Mouse (Mus musculus) hindbrain, embryonic 15.5 days (tissue): ENCODE measurements around the gene Arhgap15. TPM values are rescaled to one million over a fixed set of nuclear protein-coding genes. Genes with fewer than 3 reads are reported as not detected.

ENCODE experiments used
- ATAC-seq: fragments of 200-750 bp; cut with Nextera tagmentation; 2 replicates; pipeline ENCODE4 v1.8.0; 2017; ENCODE audit warnings: low read depth, moderate number of reproducible peaks, moderate TSS enrichment; ENCODE audit not compliant: low FRiP score
- H3K27ac ChIP-seq: fragments of 300-500 bp; sonication (generic); replicated peaks from 2 replicates; pipeline ENCODE4 v1.5.1; 2015; ENCODE audit warnings: mild to moderate bottlenecking, inconsistent platforms
- H3K27me3 ChIP-seq: fragments of 300-500 bp; sonication (generic); 2 replicates; pipeline ENCODE4 v1.6.1; 2015; ENCODE audit warnings: control low read depth, inconsistent platforms
- H3K36me3 ChIP-seq: fragments of 300-500 bp; sonication (generic); 2 replicates; pipeline ENCODE4 v1.6.1; 2015; ENCODE audit warnings: control low read depth, inconsistent platforms
- H3K4me1 ChIP-seq: fragments of 300-500 bp; sonication (generic); replicated peaks from 2 replicates; pipeline ENCODE4 v1.6.1; 2015; ENCODE audit warnings: control low read depth, inconsistent platforms
- H3K4me2 ChIP-seq: fragments of 300-500 bp; sonication (generic); 2 replicates; pipeline ENCODE4 v1.6.1; 2015; ENCODE audit warnings: moderate library complexity, mild to moderate bottlenecking, inconsistent platforms
- H3K4me3 ChIP-seq: fragments of 300-500 bp; sonication (generic); 2 replicates; pipeline ENCODE4 v1.5.1; 2015; ENCODE audit warnings: mild to moderate bottlenecking, inconsistent platforms
- H3K9ac ChIP-seq: fragments of 300-500 bp; sonication (generic); 2 replicates; pipeline ENCODE4 v1.6.1; 2015; ENCODE audit warnings: inconsistent platforms
- H3K9me3 ChIP-seq: fragments of 300-500 bp; sonication (generic); 2 replicates; pipeline ENCODE4 v1.6.1; 2016; ENCODE audit warnings: control low read depth, inconsistent platforms
- whole genome bisulfite sequencing: fragments of 180-500 bp; shearing (Covaris S2); methylation state at CpG from one replicate; pipeline ENCODE4 v1.1.7; 2015; 5-methylcytosine and 5-hydroxymethylcytosine counted together
- polyA plus RNA-seq: library from polyadenylated mRNA; unstranded; fragments of >200 nt; fragmentation: Nextera tagmentation; extraction: Ambion mirVana; gene quantifications from 2 replicates; pipeline ENCODE4 v1.2.1, GENCODE M21; 2015

The Arhgap15 gene
- polyA plus RNA-seq, 1 experiment from 2014 or later = 3.3 TPM

DNA sequence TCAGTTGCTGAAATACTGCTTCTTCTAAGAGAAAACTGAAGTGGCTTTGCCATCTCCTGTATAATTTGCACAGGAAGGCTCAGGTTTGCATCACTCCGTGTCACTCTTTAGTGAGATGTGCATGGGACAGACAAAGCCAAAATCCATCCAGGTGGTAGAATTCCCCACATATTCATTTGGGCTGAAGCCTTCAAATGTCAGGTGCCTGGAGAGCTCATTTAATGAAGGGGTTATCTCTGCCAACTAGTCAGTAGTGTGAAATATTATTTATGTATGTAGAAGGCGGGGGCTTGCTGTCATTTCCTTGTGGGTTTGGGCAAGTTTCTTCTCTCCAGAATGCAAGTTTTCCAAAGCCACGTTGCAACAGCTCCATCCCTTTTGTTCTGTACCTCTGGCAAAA lies 268.1 kb downstream of the Arhgap15 start:
- H3K27ac ChIP-seq = no peak overlapping the region
- H3K4me3 ChIP-seq = no peak overlapping the region
- H3K4me1 ChIP-seq = peaks cover 9% of the 10 kb centered on the region; the same call in 1 of the 2 replicates
- ATAC-seq = no peak
- H3K9me3 ChIP-seq = no peaks in the 10 kb centered on the region
- 58% methylated on average over 3 of the region's 3 CpGs for WGBS
- H3K9ac ChIP-seq = no peak overlapping the region
- H3K27me3 ChIP-seq = no peaks in the 10 kb centered on the region
- no peak overlapping the region for H3K4me2 ChIP-seq
- H3K36me3 ChIP-seq = no peaks in the 10 kb centered on the region

- H3K4me2 ChIP-seq = no peak overlapping the region
- H3K27me3 ChIP-seq = no peaks in the 10 kb centered on the region
- no peak overlapping the region for H3K9ac ChIP-seq
- no peak overlapping the region for H3K27ac ChIP-seq
- no peaks in the 10 kb centered on the region for H3K9me3 ChIP-seq
- 54% methylated on average over 14 of the region's 14 CpGs for WGBS
- peaks cover 9% of the 10 kb centered on the region; the same call in 1 of the 2 replicates for H3K4me1 ChIP-seq
- H3K4me3 ChIP-seq = no peak overlapping the region
- no peaks in the 10 kb centered on the region for H3K36me3 ChIP-seq
- ATAC-seq = peak; percentile 85
Observed at GRCm38 (mm10) chr2:44017405-44018026, 268.9 kb downstream of the Arhgap15 start.

DNA sequence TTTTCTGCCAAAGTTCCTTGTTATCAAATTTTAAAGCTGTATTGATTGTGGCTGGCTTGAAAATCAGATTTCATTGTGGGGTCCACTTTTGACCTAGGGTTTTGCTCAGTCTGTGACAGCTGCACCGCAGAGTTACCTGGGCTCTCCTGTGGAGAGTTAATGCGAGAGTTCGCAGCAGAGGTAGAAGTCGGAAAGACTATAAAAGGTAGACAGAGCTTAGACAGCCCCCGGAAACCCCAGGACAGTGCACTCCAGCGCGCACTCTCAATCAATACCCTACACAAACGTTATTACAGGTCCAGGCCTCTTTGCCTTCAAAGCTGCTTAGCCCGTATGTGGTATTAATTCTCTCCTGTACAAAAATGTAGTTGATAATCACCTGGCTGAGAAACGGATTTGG lies 269.4 kb downstream of the Arhgap15 start:
- no peak overlapping the region for H3K9ac ChIP-seq
- no peaks in the 10 kb centered on the region for H3K9me3 ChIP-seq
- no peaks in the 10 kb centered on the region for H3K36me3 ChIP-seq
- no peak overlapping the region for H3K4me2 ChIP-seq
- WGBS = 80% methylated on average over 10 of the region's 10 CpGs
- no peak overlapping the region for H3K4me3 ChIP-seq
- H3K27me3 ChIP-seq = no peaks in the 10 kb centered on the region
- no peak for ATAC-seq
- H3K4me1 ChIP-seq = peaks cover 9% of the 10 kb centered on the region; the same call in 1 of the 2 replicates
- H3K27ac ChIP-seq = no peak overlapping the region

- Histone ChIP-seq H3K4me2 (no peak overlapping the region), H3K27ac (no peak overlapping the region), H3K9ac (no peak overlapping the region), H3K9me3 (no peaks in the 10 kb centered on the region), H3K36me3 (no peaks in the 10 kb centered on the region), H3K4me3 (no peak overlapping the region), H3K4me1 (no peaks in the 10 kb centered on the region), H3K27me3 (no peaks in the 10 kb centered on the region)
- ATAC-seq = no peak
- WGBS = 85% methylated on average over 1 of the region's 1 CpGs
Observed at GRCm38 (mm10) chr2:44024704-44025103, 276.1 kb downstream of the Arhgap15 start.

DNA sequence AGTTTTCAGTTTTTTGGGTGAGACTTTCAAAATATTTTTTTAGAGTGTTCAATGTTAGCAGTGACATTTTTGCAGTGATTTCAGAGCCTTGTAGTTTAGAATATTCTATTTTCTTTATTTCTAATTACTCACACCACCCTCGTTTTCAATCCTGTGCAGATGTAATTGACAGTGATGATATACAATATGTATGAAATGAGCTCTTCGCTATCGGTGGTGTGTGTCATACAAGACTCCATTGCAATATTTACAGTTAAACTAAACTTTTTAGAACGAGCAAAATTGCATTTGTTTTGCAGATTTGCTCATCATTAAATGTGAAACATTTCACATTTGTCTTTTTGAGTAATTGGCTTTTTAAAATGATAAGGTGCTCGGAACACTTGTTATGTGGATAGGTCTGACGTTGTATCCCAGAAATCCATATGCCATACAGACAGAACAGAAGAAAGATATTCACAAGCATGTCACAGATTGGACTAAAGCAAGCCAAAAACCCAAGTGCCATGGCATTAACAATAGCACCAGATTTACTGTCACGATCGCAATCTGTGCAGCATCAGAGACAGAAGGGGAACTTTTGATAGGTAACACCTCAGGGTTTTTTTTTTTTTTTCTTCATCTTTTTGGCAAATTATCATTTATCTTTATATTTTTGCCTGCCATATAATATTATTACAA lies 280.6 kb downstream of the Arhgap15 start:
- no peaks in the 10 kb centered on the region for H3K36me3 ChIP-seq
- no peak overlapping the region for H3K9ac ChIP-seq
- no peaks in the 10 kb centered on the region for H3K4me1 ChIP-seq
- H3K4me3 ChIP-seq = no peak overlapping the region
- 87% methylated on average over 8 of the region's 8 CpGs for WGBS
- no peaks in the 10 kb centered on the region for H3K27me3 ChIP-seq
- ATAC-seq = no peak
- H3K9me3 ChIP-seq = no peaks in the 10 kb centered on the region
- H3K27ac ChIP-seq = no peak overlapping the region
- H3K4me2 ChIP-seq = no peak overlapping the region

- Histone ChIP-seq H3K9ac (no peak overlapping the region), H3K27ac (no peak overlapping the region), H3K27me3 (no peaks in the 10 kb centered on the region), H3K4me2 (no peak overlapping the region), H3K4me3 (no peak overlapping the region), H3K9me3 (no peaks in the 10 kb centered on the region), H3K36me3 (no peaks in the 10 kb centered on the region), H3K4me1 (no peaks in the 10 kb centered on the region)
- no peak for ATAC-seq
- 84% methylated on average over 10 of the region's 10 CpGs for WGBS
Observed at GRCm38 (mm10) chr2:44029865-44030264, 281.2 kb downstream of the Arhgap15 start.

DNA sequence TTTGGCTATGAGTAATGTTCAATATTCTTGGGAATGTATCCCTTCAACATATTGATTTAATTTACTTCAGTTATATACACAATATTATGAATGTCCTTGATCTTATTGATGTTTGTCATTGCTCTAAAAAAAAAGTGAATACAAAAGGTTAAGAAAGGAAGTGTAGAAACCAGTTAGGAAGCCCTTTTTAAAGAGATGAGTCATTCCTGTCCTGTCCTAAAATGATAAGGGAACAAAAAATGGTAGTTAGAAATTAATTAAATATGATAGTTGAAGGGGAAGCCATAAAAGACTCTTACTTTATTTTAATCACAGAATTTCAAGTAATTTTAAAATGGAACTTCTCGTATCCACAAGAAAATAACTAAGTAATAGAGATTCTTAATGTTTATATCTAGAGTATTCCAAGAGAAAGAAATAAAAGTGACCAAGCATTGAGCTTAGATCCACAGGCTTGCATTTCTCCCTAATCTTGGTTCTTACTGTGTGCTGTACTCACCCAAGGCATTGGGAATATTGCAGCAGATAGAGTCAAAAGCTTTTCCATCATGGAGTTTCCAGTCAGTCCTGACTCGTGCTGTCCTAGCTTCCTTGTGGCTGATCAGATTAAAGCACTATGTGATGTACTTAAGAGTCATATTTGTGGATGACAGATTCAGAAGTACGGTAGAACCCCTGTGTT lies 291.0 kb downstream of the Arhgap15 start:
- H3K27me3 ChIP-seq = no peaks in the 10 kb centered on the region
- H3K9me3 ChIP-seq = no peaks in the 10 kb centered on the region
- WGBS = 88% methylated on average over 3 of the region's 3 CpGs
- no peaks in the 10 kb centered on the region for H3K4me1 ChIP-seq
- no peak overlapping the region for H3K9ac ChIP-seq
- H3K36me3 ChIP-seq = no peaks in the 10 kb centered on the region
- no peak overlapping the region for H3K27ac ChIP-seq
- no peak for ATAC-seq
- no peak overlapping the region for H3K4me3 ChIP-seq
- no peak overlapping the region for H3K4me2 ChIP-seq

GRCm38 (mm10) chr2:44044088-44044487 lies 295.5 kb downstream of the Arhgap15 start:
- no peaks in the 10 kb centered on the region for H3K9me3 ChIP-seq
- no peak overlapping the region for H3K27ac ChIP-seq
- no peak overlapping the region for H3K9ac ChIP-seq
- no peak overlapping the region for H3K4me2 ChIP-seq
- H3K27me3 ChIP-seq = no peaks in the 10 kb centered on the region
- no peak overlapping the region for H3K4me3 ChIP-seq
- no peaks in the 10 kb centered on the region for H3K4me1 ChIP-seq
- no peaks in the 10 kb centered on the region for H3K36me3 ChIP-seq
- WGBS = 73% methylated on average over 2 of the region's 2 CpGs
- ATAC-seq = no peak

DNA sequence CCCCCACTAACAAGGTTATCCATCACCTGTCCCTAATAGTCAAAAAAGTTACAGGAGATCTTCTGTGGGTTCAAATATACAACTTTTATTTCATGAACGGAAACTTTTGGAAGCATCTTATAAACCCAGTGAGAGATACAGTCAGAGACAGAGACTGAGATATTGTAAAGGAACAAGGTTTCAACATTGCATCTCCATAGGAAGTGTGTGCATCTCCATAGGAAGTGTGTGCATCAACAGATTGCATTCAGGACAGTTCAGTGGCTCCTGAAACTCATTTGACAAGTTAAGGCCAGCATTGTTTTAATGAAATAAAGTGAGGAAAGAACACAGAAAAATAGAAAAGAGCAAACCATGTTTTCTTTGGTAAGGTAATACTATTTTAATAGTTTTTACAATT lies 296.0 kb downstream of the Arhgap15 start:
- no peak for ATAC-seq
- WGBS = 92% methylated on average over 1 of the region's 1 CpGs
- H3K9me3 ChIP-seq = no peaks in the 10 kb centered on the region

GRCm38 (mm10) chr2:44045231-44045630 lies 296.6 kb downstream of the Arhgap15 start:
- H3K9me3 ChIP-seq = no peaks in the 10 kb centered on the region
- H3K27me3 ChIP-seq = no peaks in the 10 kb centered on the region
- no peak overlapping the region for H3K4me3 ChIP-seq
- no peak overlapping the region for H3K9ac ChIP-seq
- WGBS = 67% methylated on average over 1 of the region's 1 CpGs
- no peaks in the 10 kb centered on the region for H3K4me1 ChIP-seq
- H3K27ac ChIP-seq = no peak overlapping the region
- no peaks in the 10 kb centered on the region for H3K36me3 ChIP-seq
- H3K4me2 ChIP-seq = no peak overlapping the region
- no peak for ATAC-seq

More for the DNA sequence above, 296.0 kb downstream of the Arhgap15 start:
- Histone ChIP-seq H3K4me2 (no peak overlapping the region), H3K4me1 (no peaks in the 10 kb centered on the region), H3K4me3 (no peak overlapping the region), H3K9ac (no peak overlapping the region), H3K36me3 (no peaks in the 10 kb centered on the region), H3K27ac (no peak overlapping the region), H3K27me3 (no peaks in the 10 kb centered on the region)

DNA sequence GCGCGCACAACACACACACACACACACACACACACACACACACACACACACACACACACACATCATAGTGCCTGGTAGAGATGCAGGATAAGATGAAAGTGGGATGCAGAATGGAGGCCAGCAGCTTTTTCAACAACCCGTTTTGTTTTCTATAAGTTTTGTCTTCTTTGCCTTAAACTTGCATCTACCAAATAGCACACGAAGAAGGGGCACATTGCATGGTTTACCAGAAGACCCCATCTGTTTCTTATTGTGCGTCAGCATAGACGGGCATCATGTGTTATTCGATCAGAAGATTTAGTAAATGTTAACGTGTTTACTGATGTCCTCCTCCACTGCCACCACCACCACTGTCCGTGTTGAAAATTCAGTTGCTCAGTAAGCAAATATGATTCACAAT lies 311.7 kb downstream of the Arhgap15 start:
- no peak overlapping the region for H3K4me2 ChIP-seq
- no peak for ATAC-seq

GRCm38 (mm10) chr2:44060716-44061115 lies 312.1 kb downstream of the Arhgap15 start:
- Histone ChIP-seq H3K27me3 (no peaks in the 10 kb centered on the region), H3K9ac (no peak overlapping the region), H3K27ac (no peak overlapping the region), H3K9me3 (no peaks in the 10 kb centered on the region), H3K4me2 (no peak overlapping the region), H3K4me1 (no peaks in the 10 kb centered on the region), H3K4me3 (no peak overlapping the region), H3K36me3 (no peaks in the 10 kb centered on the region)
- WGBS = 69% methylated on average over 8 of the region's 8 CpGs
- no peak for ATAC-seq

More for the DNA sequence above, 311.7 kb downstream of the Arhgap15 start:
- Histone ChIP-seq H3K27me3 (no peaks in the 10 kb centered on the region), H3K9me3 (no peaks in the 10 kb centered on the region), H3K4me3 (no peak overlapping the region), H3K4me1 (no peaks in the 10 kb centered on the region), H3K27ac (no peak overlapping the region), H3K9ac (no peak overlapping the region), H3K36me3 (no peaks in the 10 kb centered on the region)
- 82% methylated on average over 9 of the region's 9 CpGs for WGBS
